Mouse (Mus musculus) c-Kit-negative CD71-positive TER-119-positive erythroid progenitor cells, embryonic 14.5 days (primary cell): ENCODE measurements at regions not wholly inside any gene's neighbourhood (a gene's known extent, or its start where the extent isn't known, plus 50 kb on each side); places are given as distances from the start of the nearest gene placed in this dataset.

ENCODE experiments used
- DNase-seq: peaks from one replicate; pipeline ENCODE4 v3.0.0-alpha.2; 2013; ENCODE audit warnings: low read depth, low spot score

DNA sequence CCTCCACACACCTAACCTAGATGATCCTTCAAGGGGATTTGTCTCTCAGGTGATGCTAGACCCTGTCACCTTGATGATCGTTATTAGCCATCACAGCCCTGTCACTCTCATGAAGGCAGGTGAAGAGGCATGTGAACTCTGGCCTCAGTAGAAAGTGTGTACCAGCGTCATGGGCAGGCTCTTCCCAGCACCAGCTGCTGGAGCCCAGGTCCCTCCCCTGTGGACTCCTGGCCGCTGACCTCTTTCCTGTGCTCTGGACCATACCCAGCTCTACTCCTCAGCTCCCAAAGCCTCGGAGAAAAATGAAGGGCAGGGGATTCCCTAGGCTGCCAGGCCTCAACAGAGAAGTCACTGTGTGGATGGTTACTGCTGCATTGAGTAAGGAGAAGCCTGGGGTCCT, 253.3 kb upstream of the Sulf2 start:
- DNase-seq, result no peak

DNA sequence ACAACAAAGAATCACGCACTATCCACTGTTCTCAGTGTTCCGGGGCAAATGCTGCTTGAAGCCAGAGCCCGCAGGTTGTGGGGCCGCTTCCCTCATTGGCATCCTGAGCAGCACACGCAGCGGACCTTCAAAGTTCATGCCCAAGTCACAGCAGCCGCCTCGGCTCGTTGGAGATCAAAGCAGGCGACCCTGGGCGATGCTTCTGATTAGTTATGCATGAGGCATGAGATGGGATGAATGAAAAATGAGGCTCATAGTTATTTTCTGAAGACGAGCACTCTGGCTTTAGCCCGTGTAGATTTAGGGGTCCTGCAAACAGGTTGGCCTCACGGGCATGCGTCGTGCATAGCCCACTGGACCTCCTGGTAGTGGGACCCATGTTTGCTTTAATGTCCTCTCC, 252.5 kb upstream of the Sulf2 start:
- no peak for DNase-seq

DNA sequence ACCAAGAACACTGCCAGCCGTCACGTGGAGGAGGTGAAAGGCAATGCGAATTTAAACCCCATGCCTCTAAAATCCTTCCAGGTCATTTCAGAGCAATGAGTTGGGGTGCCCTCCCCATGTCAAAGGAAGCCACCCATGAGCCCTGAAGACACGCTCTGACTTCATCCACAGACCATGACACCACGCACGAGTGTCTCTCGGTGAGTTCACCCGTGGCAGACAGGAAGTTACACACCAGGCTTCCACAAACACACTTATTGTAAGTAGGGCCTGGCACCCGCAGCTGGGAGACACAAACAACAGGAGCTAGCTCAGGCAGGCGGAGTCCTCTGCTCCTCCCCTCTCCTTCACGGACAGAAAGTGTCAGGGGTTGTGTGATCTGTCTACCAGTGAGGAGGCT, 251.4 kb upstream of the Sulf2 start:
- no peak for DNase-seq

DNA sequence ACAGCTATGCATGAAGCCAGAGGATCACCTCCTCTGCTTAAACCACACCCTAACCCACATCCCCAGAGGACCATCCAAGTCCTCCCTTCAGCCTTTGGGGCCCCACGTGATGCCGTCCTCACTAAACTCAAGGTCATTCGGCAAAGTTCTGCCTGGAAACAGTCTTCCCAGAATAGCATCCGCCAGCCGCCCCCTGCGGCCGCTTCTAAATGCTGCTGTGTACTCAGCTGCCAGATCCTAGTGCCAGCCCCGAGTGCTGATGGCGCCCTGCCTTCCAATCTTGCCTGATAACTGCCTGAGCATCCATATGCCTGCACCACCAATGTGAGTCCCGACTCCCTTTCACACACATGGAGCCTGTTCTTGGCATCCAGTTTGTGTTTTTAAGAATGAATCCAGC, 247.9 kb upstream of the Sulf2 start:
- DNase-seq, result no peak

DNA sequence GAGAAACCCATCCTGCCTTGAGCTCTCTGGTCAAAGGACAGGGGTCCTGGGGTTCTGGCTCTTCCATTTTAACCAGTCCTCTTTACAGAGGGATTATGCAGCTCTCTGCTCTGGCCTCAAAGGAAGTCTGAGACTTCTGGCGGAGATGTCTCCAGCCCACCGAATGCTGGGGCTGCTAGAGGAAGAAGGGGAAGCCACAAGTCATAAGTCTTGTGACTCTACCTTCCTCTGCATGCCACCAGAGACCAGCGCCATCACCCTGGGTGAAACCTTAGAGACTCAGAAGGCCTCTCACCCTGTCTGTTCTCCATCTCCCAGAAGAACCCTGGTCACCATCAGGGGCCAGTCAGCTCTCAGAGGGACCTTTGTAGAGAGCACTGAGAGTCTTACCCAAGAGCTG, 246.4 kb upstream of the Sulf2 start:
- no peak for DNase-seq

DNA sequence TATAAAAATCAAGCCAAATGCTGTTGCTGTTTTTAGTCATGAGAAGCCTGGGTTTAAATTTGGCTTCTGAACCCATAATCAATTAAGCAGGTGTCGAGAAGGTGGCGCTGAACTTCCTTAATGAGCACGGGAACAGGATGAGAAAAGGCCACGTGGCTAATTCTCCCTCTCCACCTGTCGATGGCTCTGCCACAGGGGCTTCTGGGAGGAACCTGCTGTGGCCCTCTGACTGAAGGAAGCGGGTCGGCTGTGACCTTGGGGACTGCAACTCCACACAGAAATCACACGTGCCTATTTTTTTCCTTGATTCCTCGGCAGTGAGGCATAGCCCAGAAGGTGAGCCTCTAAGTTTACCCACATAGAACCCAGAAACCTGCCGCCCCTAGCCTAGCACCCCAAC, 244.8 kb upstream of the Sulf2 start:
- no peak for DNase-seq

DNA sequence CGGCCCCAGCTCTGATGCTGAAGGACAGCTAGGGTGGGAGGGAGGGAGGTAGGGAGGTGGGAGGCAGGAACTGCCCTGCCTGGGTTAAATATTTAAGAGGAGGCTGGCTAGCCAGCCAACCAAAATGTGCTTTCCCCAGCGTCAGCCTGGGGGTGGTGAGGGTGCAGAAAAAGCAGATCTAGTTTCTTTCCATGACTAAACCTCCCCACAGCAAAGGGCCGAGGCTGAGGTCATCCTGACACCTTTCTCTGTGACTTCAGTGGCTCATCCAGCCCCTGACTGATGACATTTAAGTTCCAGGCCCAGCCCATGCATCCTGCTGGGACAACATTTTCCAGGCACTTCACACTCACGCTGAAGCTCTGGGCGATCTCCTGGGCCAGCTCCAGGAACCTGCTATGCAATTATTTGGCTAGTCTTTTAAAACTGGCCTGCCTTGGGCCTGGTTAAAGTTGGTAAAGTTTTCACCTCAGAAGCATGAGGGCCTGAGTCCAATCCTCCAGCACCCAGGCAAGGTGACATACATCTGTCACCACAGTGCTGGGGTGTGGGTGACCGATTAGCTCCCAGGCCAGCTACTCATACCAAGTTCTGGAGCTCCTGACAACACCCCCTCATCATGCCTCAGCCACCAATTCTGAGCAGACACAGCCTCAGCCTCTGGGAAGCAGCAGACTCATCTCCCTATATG, 243.8 kb upstream of the Sulf2 start:
- no peak for DNase-seq

DNA sequence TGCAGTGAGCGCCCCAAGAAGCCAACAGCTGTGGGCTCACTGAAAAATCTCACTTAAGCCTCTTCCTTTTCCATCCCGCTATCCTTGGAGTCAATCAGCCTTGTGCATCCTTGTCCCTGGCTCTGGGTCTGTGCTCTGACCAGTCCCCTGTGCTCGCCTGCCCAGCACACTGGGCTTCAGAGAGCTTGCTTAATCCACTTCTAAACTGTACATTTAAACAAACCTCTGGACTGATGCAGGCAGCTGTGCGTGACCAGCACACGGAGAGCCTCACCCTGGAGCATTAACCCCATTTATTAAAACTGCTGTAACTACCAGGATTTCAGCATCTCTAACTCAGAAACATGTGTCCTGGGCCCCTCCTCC, 243.3 kb upstream of the Sulf2 start:
- DNase-seq, result no peak

DNA sequence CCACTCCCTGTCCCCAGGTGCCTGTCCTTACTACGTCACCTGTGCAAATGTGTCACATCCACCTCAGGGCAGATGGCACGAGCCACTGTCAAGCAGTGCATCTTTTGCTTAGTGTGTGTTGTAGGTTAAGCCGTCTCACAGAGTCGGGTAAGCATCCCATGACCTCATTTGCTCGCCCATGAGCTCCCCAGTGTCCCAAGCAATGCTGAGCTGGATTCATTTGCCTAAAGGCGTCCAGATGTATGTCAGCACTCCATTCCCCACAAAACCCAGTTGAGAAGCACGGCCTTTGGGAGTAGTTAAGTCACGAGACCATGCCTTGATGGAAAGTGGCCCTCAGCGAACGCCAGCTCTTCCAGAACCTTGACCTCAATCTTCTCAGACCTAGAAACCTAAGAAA, 242.7 kb upstream of the Sulf2 start:
- no peak for DNase-seq

DNA sequence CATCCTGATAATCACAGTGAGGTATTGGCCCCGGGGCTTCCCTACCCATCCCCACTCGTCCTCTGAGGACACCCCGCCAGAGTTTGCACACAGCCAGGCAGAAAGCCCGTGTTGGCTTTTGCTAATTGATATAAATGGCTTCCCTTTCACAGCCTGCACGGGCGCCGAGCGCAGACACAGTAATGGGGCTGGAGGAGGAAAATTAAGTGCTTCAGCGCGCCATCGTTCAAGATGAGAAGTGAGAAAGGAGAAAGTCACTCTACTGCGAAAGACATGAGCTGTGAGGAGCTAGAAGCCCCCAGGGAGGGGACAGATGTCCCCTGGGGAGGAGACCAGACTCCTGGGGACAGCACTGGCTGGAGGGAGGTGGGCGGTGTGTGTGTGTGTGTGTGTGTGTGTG, 239.2 kb upstream of the Sulf2 start:
- no peak for DNase-seq

DNA sequence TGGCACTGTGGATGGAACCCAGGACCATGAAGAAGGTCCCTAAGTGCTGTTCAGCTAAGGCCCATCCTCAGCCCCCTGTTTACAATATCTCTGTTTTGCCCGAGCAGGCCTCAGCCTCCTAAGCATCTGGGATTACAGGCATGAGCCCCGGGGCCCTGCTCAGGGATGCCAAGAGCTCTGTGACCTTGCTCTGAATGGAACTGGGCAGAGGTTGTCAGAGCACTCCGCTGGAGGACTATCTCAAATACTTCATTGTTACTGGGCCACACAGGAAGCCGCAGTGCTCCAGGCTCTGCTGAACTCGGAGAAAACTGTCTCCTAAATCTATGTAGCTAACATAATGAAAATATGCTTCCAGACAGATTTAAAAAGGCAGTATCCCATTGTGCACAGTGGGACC, 235.7 kb upstream of the Sulf2 start:
- DNase-seq, result no peak

DNA sequence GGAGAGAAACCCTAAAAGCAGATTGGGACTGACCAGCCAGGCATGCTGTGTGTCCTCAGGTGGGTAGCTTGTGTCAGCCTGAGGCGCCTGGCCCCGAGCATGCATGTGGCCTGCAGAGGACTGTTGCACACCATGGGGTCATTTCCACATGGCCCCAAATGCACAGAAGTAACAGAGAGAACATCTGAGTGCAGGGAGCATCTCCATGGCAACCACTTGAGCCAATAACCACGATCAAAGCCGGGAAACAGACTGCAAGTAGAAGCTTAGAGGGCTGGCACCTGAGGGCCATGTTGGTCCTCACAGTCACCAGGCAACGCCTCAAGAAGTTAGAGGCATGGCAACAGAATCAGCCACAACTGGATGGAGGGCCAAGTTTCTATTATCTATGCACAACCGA, 232.6 kb upstream of the Sulf2 start:
- no peak for DNase-seq

DNA sequence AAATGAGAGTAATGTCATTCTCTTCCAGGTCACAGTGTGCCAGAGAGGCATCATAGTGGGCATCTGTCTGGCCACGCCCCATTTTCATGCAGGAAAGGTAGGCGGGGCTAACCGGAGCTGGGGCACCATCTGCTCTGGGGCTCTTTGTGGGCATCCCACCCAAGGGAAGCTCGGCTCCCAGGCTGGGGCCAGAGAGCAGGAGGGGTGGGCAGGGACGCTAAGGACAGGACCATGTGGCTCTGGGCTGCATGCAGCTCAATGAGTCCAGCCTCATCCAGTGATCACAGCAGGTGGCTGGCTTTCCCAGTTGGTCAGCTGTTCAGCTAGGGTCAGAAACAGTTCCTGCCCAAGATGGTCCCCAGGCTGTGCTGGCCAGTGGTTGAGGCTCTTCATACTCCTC, 231.4 kb upstream of the Sulf2 start:
- no peak for DNase-seq

DNA sequence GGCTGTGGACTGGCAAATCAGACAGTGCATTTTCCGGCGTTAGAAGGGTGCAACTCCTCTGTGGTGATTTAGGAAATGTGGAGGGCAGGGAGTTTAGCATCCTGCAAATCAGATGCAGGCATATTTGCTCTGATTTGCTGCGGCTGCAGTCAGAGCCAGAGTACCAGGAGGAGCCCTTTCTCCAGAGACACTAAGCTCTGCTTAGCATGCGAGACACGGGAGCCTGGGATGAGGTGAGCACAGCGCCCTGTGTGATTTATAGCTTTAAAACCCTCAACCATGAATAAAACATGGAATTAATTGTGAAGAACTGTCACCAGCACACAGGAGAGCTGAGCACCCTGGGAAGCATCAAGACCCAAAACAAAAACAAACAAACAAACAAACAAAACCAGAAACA, 229.1 kb upstream of the Sulf2 start:
- no peak for DNase-seq

DNA sequence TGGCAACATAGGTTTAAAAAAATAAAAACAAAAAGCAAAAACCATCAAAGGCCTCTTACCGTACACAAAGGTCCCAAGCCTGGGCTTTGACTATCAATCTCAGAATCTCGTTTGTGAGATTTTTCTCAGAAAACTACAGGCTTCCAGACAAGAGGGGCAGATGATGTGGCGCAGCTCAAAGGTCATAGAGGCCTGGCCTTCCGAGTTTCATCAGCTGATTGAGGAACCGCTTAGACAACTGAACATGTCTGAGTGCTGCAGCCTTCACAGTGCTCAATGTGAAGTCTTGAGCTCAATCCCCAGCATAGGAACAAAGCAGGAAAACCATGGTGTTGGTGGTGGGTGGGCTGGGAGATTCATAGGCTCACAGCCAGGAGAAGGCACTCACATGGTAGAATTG, 227.9 kb upstream of the Sulf2 start:
- DNase-seq, result no peak

DNA sequence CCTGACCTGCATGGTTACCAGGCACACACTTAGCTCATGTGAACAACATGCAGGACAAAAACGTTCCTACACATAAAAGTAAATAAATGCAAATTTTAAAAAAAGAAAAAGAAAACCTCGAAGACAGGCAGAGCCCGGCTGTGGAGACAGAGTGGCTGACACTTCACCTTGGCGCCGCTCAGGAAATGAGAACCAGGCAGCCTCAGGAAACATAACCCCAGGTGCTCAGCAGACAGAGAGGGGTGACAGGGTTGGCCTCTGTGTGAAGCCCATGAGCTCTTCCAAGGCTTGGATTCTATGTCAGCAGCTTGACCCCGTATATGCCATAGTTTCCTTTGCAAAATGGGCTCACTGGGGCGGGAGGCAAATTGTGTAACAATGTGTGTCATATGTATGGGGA, 226.7 kb upstream of the Sulf2 start:
- DNase-seq, result no peak

DNA sequence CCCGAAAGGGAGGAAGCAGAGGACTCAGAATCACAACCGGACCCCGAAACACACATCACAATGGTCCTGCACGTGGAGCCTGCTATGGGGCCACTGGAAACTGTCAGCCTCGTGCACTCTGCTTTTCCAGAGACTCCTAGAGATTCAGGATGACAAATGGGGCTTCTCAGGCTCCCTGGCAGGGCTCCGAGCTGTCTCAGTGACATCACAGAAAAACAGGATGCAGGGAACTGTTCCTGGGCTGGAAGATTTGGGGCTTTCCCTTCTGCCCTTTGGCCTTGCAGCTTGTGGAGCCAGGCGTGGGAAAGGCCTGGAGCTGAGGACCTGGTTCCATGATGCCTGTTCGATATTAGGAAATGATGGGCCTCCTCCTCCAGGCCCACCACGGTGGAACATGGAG, 225.4 kb upstream of the Sulf2 start:
- no peak for DNase-seq

DNA sequence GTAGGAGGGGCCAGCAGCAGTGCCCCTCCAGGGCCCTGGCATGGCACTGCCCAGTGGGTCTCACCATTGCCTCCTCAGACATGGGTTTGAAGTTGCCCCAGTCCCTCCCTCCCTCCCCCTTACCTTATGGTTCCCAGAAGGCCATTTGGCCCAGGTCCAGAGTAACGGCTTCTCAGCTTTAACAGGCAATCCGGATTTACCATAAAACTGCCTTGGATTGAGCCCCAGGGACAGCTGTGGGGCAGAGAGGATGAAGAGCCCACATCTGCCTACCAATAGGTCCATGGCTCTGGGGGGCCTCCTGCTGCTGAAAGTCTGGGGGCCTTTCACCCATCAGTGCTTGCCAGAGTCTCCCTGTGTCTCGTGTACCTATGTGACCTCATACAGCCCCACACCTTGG, 222.9 kb upstream of the Sulf2 start:
- DNase-seq, result no peak

DNA sequence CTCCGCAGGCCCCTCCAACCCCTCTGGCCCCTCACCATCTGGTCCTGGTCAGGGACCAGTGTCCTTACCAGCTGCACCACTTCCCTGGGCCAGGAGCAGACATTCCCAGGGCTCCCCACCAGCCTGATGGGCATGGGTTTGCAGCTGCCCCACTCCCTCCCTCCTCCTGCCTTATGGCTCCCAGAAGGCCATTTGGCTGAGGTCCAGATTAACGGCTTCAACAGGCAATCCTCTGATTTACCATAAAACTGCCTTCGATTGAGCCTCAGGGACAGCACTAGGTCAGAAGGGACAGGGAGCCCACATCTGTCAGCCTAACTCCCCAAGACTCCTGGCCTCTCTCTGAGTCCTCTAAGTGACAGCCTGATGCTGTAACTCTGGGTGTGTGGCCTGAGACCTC, 221.9 kb upstream of the Sulf2 start:
- no peak for DNase-seq

DNA sequence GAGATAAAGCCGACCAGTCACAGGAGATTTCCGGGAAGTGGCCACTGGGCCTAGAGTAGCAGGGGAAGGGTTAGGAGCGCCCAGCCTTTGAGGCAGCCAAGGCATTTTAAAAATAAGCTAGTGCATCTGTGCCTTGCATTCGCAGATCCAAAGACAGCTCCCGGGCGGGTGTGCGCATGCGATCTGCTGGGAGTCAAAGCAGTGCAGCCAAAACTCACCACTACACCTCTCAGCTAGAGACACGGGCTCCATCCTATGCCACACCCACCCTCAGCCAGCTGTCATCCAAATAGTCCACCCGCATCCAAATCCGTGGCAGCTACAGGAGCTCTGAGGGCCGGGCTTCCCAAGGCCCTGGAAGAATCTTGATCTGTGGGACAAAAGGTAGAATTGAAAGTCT, 220.2 kb upstream of the Sulf2 start:
- no peak for DNase-seq

DNA sequence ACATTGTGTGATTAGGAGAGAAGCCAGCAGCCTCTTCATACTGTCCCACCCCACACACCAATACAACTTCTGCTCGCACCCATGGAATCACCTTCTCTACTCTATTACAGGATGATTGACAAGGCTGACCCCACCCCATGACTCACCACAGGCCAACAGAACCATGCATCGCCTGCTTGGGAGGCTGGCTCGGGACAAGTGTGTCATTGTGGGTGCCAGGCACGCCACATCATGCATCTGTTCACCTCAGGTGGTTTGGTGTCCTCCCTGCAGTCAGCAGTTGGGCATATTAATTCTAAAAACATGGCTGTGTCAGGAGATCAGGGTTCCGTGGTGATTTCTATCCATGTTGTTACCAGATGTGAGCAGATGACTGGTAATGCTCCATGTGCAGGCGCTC, 215.3 kb upstream of the Sulf2 start:
- DNase-seq, result no peak

DNA sequence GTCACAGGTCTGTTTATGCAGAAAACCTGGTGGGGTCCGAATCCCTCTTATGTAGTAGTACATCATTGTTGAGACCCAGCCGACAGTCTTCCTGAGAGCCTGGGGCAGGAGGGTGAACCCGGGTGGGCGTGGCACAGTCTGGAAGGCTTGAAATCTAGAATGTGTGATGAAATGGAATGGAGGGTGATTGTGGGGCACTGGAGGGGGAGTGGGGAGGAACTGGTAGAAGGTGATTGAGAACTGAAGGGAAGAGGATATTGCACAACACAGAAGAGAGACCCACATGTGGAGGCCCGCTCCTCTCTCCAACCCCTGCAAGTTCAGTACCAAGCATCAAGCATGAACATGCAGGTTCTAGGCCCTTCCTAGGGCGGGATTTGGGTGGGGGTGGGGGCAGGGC, 206.2 kb upstream of the Sulf2 start:
- no peak for DNase-seq

DNA sequence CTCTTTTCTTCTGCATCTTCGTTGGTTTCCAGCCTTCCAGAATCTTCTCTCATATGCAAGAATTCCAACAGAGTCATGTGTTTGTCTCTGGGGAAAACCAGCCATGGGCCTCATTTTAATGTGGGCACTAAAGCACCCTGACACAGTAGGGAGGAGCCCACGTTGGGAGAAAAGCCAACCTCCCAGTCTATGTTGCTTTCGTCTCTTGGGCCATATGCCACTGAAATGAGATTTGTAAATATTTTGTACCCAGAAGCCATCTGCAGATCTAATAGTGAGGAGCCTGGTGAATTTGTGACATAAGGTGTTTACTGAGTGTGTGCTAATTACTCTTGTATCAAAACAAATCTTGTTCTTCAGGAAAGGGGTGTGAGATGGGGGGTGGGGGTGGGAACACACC, 205.3 kb upstream of the Sulf2 start:
- DNase-seq, result no peak

DNA sequence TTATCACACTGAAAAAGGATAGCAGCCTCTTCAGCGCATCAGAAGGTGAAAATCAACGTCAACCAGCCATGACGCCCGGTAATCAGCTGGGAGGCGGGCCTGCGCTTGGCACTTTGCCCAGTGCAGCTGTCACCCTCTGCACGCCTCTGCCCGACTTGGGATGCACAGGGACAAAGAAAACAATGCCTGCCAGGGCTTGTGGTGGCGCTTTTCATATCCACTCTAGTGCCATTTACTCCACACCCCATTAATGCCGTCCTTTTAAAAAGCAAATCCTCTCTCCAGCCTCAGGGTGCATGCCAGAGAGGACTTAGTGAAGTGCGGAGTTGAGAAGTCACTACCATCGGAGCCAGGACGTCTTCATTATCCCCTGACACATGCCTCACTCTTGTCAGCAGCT, 204.5 kb upstream of the Sulf2 start:
- no peak for DNase-seq

DNA sequence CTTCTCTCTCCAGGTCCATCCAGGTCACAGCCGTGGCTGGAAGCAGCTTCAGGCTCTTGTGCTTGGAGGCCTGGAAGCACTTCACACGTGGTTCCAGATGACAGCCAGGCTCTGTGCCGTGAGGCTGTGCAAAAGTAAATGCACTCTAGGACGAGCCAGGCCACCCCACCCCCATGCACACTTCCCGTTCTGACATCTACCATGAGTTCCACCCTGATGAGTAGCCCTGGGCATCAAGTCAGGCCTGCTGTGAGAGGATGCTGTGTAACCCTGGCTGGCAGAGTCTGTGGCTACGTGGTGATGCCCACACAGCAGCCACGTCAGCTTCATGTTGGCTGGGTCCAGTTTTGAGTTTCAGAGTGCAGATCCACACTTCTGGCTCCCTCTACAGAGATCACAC, 202.4 kb upstream of the Sulf2 start:
- no peak for DNase-seq
